Mouse (Mus musculus): Measurements from ENCODE around the gene Pepd. TPM values are rescaled to one million over a fixed set of nuclear protein-coding genes. Genes with fewer than 3 reads are reported as not detected.
A peak's percentile ranks its signal among the peaks of the same experiment; 100 is the strongest.

Gene Pepd
- total RNA-seq, 4 experiments from 2014 or later, result 23.3 to 27.0 (median 26.3) TPM

GRCm38 (mm10) chr7:35026838-35027291 is 114.7 kb downstream of the Pepd start:
- peak; percentile 58 for DNase-seq (ENCODE audit: low spot score)

- no peak for DNase-seq (ENCODE audit: low spot score)
Observed at GRCm38 (mm10) chr7:35027801-35028420, 115.7 kb downstream of the Pepd start.

GRCm38 (mm10) chr7:35028559-35028958 is 116.4 kb downstream of the Pepd start:
- no peak for DNase-seq (ENCODE audit: low spot score)

- DNase-seq (ENCODE audit: low spot score), result no peak
Observed at GRCm38 (mm10) chr7:35029228-35029627, 117.0 kb downstream of the Pepd start.

GRCm38 (mm10) chr7:35029648-35030047 is 117.5 kb downstream of the Pepd start:
- DNase-seq (ENCODE audit: low spot score), result no peak

GRCm38 (mm10) chr7:35030567-35030966 is 118.4 kb downstream of the Pepd start:
- no peak for DNase-seq (ENCODE audit: low spot score)

GRCm38 (mm10) chr7:35035141-35035553 is 123.0 kb downstream of the Pepd start:
- peak; percentile 26 for DNase-seq (ENCODE audit: low spot score)

GRCm38 (mm10) chr7:35035565-35035964 is 123.4 kb downstream of the Pepd start:
- no peak for DNase-seq (ENCODE audit: low spot score)

GRCm38 (mm10) chr7:35036266-35036731 is 124.1 kb downstream of the Pepd start:
- peak; percentile 20 for DNase-seq (ENCODE audit: low spot score)

GRCm38 (mm10) chr7:35037408-35037807 is 125.2 kb downstream of the Pepd start:
- no peak for DNase-seq (ENCODE audit: low spot score)

GRCm38 (mm10) chr7:35040176-35040972 is 128.2 kb downstream of the Pepd start:
- DNase-seq (ENCODE audit: low spot score), result no peak

- peak; percentile 12 for DNase-seq (ENCODE audit: low spot score)
Observed at GRCm38 (mm10) chr7:35041286-35042208, 129.4 kb downstream of the Pepd start.

GRCm38 (mm10) chr7:35042209-35042554 is 130.0 kb downstream of the Pepd start:
- no peak for DNase-seq (ENCODE audit: low spot score)

- DNase-seq (ENCODE audit: low spot score), result peak; percentile 27
Observed at GRCm38 (mm10) chr7:35042759-35043217, 130.6 kb downstream of the Pepd start.

- DNase-seq (ENCODE audit: low spot score), result no peak
Observed at GRCm38 (mm10) chr7:35043266-35043817, 131.2 kb downstream of the Pepd start.

GRCm38 (mm10) chr7:35044719-35045118 is 132.5 kb downstream of the Pepd start:
- DNase-seq (ENCODE audit: low spot score), result no peak

- no peak for DNase-seq (ENCODE audit: low spot score)
Observed at GRCm38 (mm10) chr7:35046091-35046490, 133.9 kb downstream of the Pepd start.

GRCm38 (mm10) chr7:35050540-35050939 is 138.4 kb downstream of the Pepd start:
- DNase-seq (ENCODE audit: low spot score), result no peak

- DNase-seq (ENCODE audit: low spot score), result no peak
Observed at GRCm38 (mm10) chr7:35053161-35053560, 141.0 kb downstream of the Pepd start.

GRCm38 (mm10) chr7:35054286-35054685 is 142.1 kb downstream of the Pepd start:
- peak; percentile 32 for DNase-seq (ENCODE audit: low spot score)

GRCm38 (mm10) chr7:35054977-35055618 is 142.9 kb downstream of the Pepd start:
- DNase-seq (ENCODE audit: low spot score), result peak; percentile 30
